Mouse (Mus musculus) left cerebral cortex, postnatal 10 days (tissue): ENCODE measurements around the gene Pcnt. TPM values are rescaled to one million over a fixed set of nuclear protein-coding genes. Genes with fewer than 3 reads are reported as not detected.

Experiments
- DNase-seq, 2 experiments: peaks; one replicate each; pipeline ENCODE4 v3.0.0; 2021 to 2022; ENCODE audit warnings: low spot score in 2 of 2, mixed read lengths in 1 of 2; ENCODE audit errors: extremely low spot score in 1 of 2
- intact Hi-C: fragments of 180-260 bp; cut with DNase I; formaldehyde crosslinking; loops from one replicate; pipeline ENCODE4 v1.15.1; 2025
- total RNA-seq, 2 experiments: library from RNA; stranded (reverse); gene quantifications; 2 replicates each; pipeline ENCODE4 v1.2.3; 2021

Gene Pcnt
- 10 to 100 TPM; 14.2 to 14.3 TPM for total RNA-seq

- intact Hi-C loops = no loop called here
- peak; percentile 95 to 99 for DNase-seq
These were observed at the start of gene Pcnt for GRCm38 (mm10) chr10:76442178-76443088. Gene Pcnt (minus strand): TSS chr10:76442786.

- intact Hi-C loops = no loop called here
- no peak for DNase-seq
These were observed 46.6 kb upstream of the Pcnt start for GRCm38 (mm10) chr10:76489205-76489604.

GRCm38 (mm10) chr10:76488265-76488664, 45.7 kb upstream of the Pcnt start:
- intact Hi-C loops = no loop called here
- no peak for DNase-seq

GRCm38 (mm10) chr10:76486302-76486701, 43.7 kb upstream of the Pcnt start:
- intact Hi-C loops = no loop called here
- no peak for DNase-seq

- intact Hi-C loops = no loop called here
- no peak for DNase-seq
These were observed 38.9 kb upstream of the Pcnt start for GRCm38 (mm10) chr10:76481480-76481879.

GRCm38 (mm10) chr10:76480851-76481250, 38.3 kb upstream of the Pcnt start:
- DNase-seq = no peak
- intact Hi-C loops = no loop called here

- intact Hi-C loops = no loop called here
- DNase-seq = no peak
These were observed 31.2 kb upstream of the Pcnt start for GRCm38 (mm10) chr10:76473759-76474158.

GRCm38 (mm10) chr10:76468203-76469162, 25.9 kb upstream of the Pcnt start, which contains the start of the genes Mcm3ap and Ybey:
Gene Mcm3ap (plus strand): TSS chr10:76468927.
Gene Ybey (minus strand): TSS chr10:76469114.
- intact Hi-C loops = loop anchor here (5.0 kb wide), 1 partner anchor 264 kb away; no protein-coding TSS in a partner anchor
- DNase-seq = peak; percentile 88 to 93

GRCm38 (mm10) chr10:76462721-76463120, 20.1 kb upstream of the Pcnt start:
- intact Hi-C loops = no loop called here
- no peak for DNase-seq

GRCm38 (mm10) chr10:76462312-76462711, 19.7 kb upstream of the Pcnt start:
- DNase-seq = no peak
- intact Hi-C loops = no loop called here

GRCm38 (mm10) chr10:76461255-76461654, 18.7 kb upstream of the Pcnt start:
- no peak for DNase-seq
- intact Hi-C loops = no loop called here

- DNase-seq = peak in 1 of 2 experiments; percentile 55
- intact Hi-C loops = no loop called here
These were observed 12.7 kb upstream of the Pcnt start for GRCm38 (mm10) chr10:76455289-76455688.

- intact Hi-C loops = no loop called here
- no peak for DNase-seq
These were observed 6.3 kb upstream of the Pcnt start, which contains the start of gene 2610028H24Rik for GRCm38 (mm10) chr10:76448851-76449250. Gene 2610028H24Rik (plus strand): TSS chr10:76449081.

- DNase-seq = no peak
- intact Hi-C loops = no loop called here
These were observed 5.0 kb upstream of the Pcnt start for GRCm38 (mm10) chr10:76447406-76448229.

- DNase-seq = no peak
- intact Hi-C loops = no loop called here
These were observed 3.6 kb upstream of the Pcnt start for GRCm38 (mm10) chr10:76445996-76446681.

GRCm38 (mm10) chr10:76440281-76440680, 2.3 kb downstream of the Pcnt start, which contains the start of gene AC141477.1:
Gene AC141477.1 (minus strand): TSS chr10:76440444.
- intact Hi-C loops = no loop called here
- no peak for DNase-seq

GRCm38 (mm10) chr10:76439107-76439890, 3.3 kb downstream of the Pcnt start:
- intact Hi-C loops = no loop called here
- no peak for DNase-seq
